Mouse (Mus musculus) embryonic facial prominence, embryonic 10.5 days (tissue): Measurements from ENCODE around the gene Rap1gap2. TPM values are rescaled to one million over a fixed set of nuclear protein-coding genes. Genes with fewer than 3 reads are reported as not detected.

Experiments
- DNase-seq: peaks from one replicate; pipeline ENCODE4 v3.0.0-alpha.2; 2017; ENCODE audit warnings: low spot score
- H3K27ac ChIP-seq: fragments of 300-500 bp; sonication (generic); replicated peaks from 2 replicates; pipeline ENCODE4 v1.5.1; 2016; ENCODE audit warnings: mild to moderate bottlenecking
- H3K27me3 ChIP-seq: fragments of 300-500 bp; sonication (generic); replicated peaks from 2 replicates; pipeline ENCODE4 v1.6.1; 2016; ENCODE audit warnings: low read depth, mild to moderate bottlenecking; ENCODE audit not compliant: poor library complexity, severe bottlenecking
- H3K36me3 ChIP-seq: fragments of 300-500 bp; sonication (generic); replicated peaks from 2 replicates; pipeline ENCODE4 v1.6.1; 2016; ENCODE audit warnings: mild to moderate bottlenecking, moderate library complexity
- H3K4me1 ChIP-seq: fragments of 300-500 bp; sonication (generic); 2 replicates; pipeline ENCODE4 v1.6.1; 2016
- H3K4me3 ChIP-seq: fragments of 300-500 bp; sonication (generic); 2 replicates; pipeline ENCODE4 v1.5.1; 2016; ENCODE audit warnings: mild to moderate bottlenecking, moderate library complexity
- H3K9me3 ChIP-seq: fragments of 300-500 bp; sonication (generic); 2 replicates; pipeline ENCODE4 v1.6.1; 2016; ENCODE audit warnings: mild to moderate bottlenecking
- WGBS: fragments of 180-500 bp; shearing (Covaris S2); methylation state at CpG from one replicate; pipeline ENCODE4 v1.1.7; 2016; 5-methylcytosine and 5-hydroxymethylcytosine counted together
- polyA plus RNA-seq: library from polyadenylated mRNA; unstranded; fragments of >200 nt; fragmentation: Nextera tagmentation; extraction: Ambion mirVana; gene quantifications from 2 replicates; pipeline ENCODE4 v1.2.1, GENCODE M21; 2016

Rap1gap2 gene
- polyA plus RNA-seq, 1 experiment from 2014 or later, result 1.9 TPM

GRCm38 (mm10) chr11:74419601-74420000 is 191.1 kb downstream of the Rap1gap2 start:
- no peaks in the 10 kb centered on the region for H3K27me3 ChIP-seq
- no peaks in the 10 kb centered on the region for H3K9me3 ChIP-seq
- H3K4me3 ChIP-seq, result no peak overlapping the region
- WGBS, result 91% methylated on average over 4 of the region's 4 CpGs
- DNase-seq, result no peak
- no peaks in the 10 kb centered on the region for H3K36me3 ChIP-seq
- no peaks in the 10 kb centered on the region for H3K4me1 ChIP-seq
- no peak overlapping the region for H3K27ac ChIP-seq

- no peak for DNase-seq
- no peak overlapping the region for H3K27ac ChIP-seq
- H3K36me3 ChIP-seq, result no peaks in the 10 kb centered on the region
- WGBS, result 80% methylated on average over 12 of the region's 12 CpGs
- peaks cover 16% of the 10 kb centered on the region for H3K4me1 ChIP-seq
- no peaks in the 10 kb centered on the region for H3K27me3 ChIP-seq
- H3K9me3 ChIP-seq, result no peaks in the 10 kb centered on the region
- H3K4me3 ChIP-seq, result no peak overlapping the region
Measured at GRCm38 (mm10) chr11:74415736-74416135, 195.0 kb downstream of the Rap1gap2 start.

GRCm38 (mm10) chr11:74414112-74414511 is 196.6 kb downstream of the Rap1gap2 start:
- Histone ChIP-seq H3K4me1 (peaks cover 32% of the 10 kb centered on the region), H3K4me3 (no peak overlapping the region), H3K36me3 (no peaks in the 10 kb centered on the region), H3K27ac (no peak overlapping the region), H3K9me3 (no peaks in the 10 kb centered on the region), H3K27me3 (no peaks in the 10 kb centered on the region)
- 76% methylated on average over 9 of the region's 9 CpGs for WGBS
- DNase-seq, result no peak

DNA sequence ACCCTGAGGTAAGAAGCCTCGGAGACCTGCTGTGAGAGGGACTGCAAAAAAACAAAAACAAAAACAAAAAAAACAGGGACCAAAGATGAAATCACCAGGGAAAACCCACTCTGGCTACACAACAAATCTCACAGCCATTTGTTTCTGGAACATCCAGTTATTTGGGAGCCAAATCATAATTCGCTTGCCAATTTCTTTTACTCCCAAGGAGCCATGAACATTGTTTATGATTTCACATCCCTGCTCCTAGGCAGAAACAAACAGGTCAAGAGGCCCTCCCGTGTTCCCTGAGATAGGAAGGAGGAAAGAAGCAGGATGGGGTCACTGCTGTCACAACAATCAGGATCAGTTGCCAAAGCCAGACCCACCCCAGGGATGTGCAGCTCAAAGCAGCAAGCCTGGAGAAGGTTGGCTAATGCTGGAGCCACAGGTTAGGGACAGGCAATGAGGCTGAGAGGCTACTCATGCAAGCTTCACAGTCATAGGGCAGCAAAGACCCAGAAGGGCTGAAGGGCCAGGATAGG is 197.2 kb downstream of the Rap1gap2 start:
- WGBS, result 76% methylated on average over 3 of the region's 3 CpGs

DNA sequence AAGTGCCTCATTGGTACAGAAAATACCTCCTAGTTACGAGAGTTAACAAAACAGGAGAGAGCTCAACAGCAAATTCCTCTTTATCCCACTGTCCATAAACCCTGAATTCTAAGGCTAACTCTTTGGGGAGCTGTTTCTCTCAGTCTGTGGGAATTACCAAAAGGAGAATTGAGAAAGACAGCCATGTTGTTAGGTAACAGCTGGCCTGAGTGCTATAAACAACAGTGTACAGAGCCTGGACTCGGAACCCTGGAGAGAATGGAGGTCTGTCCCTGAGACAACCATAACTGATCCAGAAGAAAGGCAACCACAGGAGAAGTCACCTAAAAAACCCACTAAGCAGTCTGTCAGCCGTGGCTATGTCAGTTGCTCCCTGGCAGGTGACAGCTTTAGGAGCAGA is 198.3 kb downstream of the Rap1gap2 start:
- H3K4me3 ChIP-seq, result no peak overlapping the region
- no peaks in the 10 kb centered on the region for H3K36me3 ChIP-seq
- H3K4me1 ChIP-seq, result peaks cover 37% of the 10 kb centered on the region
- DNase-seq, result no peak
- H3K27ac ChIP-seq, result no peak overlapping the region
- WGBS, result 83% methylated on average over 3 of the region's 3 CpGs
- H3K9me3 ChIP-seq, result no peaks in the 10 kb centered on the region
- H3K27me3 ChIP-seq, result no peaks in the 10 kb centered on the region

More for the DNA sequence above, 197.2 kb downstream of the Rap1gap2 start:
- Histone ChIP-seq H3K9me3 (no peaks in the 10 kb centered on the region), H3K36me3 (no peaks in the 10 kb centered on the region), H3K4me3 (no peak overlapping the region), H3K4me1 (peaks cover 37% of the 10 kb centered on the region), H3K27ac (no peak overlapping the region; the same call in 1 of the 2 replicates), H3K27me3 (no peaks in the 10 kb centered on the region)
- DNase-seq, result no peak

- Histone ChIP-seq H3K9me3 (no peaks in the 10 kb centered on the region), H3K27ac (no peak overlapping the region), H3K4me1 (peaks cover 37% of the 10 kb centered on the region), H3K27me3 (no peaks in the 10 kb centered on the region), H3K4me3 (no peak overlapping the region), H3K36me3 (no peaks in the 10 kb centered on the region)
- DNase-seq, result no peak
- 68% methylated on average over 3 of the region's 3 CpGs for WGBS
Measured at GRCm38 (mm10) chr11:74411943-74412342, 198.8 kb downstream of the Rap1gap2 start.

DNA sequence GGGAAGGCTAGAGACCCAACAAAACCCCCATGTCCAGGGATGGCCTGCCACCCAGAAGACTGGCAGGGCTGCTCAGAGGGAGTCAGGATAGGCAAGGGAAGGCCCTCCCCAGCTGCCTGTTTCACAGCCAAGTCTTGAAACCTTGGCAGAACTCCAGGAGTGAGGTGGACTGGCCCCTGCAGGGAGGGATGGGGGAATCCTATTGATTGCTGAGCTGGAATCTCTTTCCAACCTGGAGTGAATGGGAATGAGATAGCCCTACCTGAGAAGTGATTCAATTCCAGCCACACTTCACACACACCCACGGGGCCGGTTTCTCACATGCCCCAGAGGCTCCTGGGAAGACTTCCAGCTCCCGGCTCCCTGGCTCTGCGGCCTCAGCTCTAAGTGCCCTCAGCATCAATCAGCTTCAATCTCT is 200.9 kb downstream of the Rap1gap2 start:
- H3K36me3 ChIP-seq, result no peaks in the 10 kb centered on the region
- no peak for DNase-seq
- H3K27ac ChIP-seq, result peak overlapping the region; percentile 51
- no peak overlapping the region for H3K4me3 ChIP-seq
- WGBS, result 81% methylated on average over 4 of the region's 4 CpGs
- no peaks in the 10 kb centered on the region for H3K27me3 ChIP-seq
- H3K9me3 ChIP-seq, result no peaks in the 10 kb centered on the region
- H3K4me1 ChIP-seq, result peaks cover 37% of the 10 kb centered on the region

GRCm38 (mm10) chr11:74409447-74409754 is 201.3 kb downstream of the Rap1gap2 start:
- H3K4me1 ChIP-seq, result peaks cover 37% of the 10 kb centered on the region
- H3K27me3 ChIP-seq, result no peaks in the 10 kb centered on the region
- H3K9me3 ChIP-seq, result no peaks in the 10 kb centered on the region
- WGBS, result 51% methylated on average over 5 of the region's 5 CpGs
- no peak overlapping the region for H3K4me3 ChIP-seq
- DNase-seq, result no peak
- no peaks in the 10 kb centered on the region for H3K36me3 ChIP-seq
- H3K27ac ChIP-seq, result peak overlapping the region; percentile 51

- 79% methylated on average over 4 of the region's 4 CpGs for WGBS
- DNase-seq, result no peak
- no peaks in the 10 kb centered on the region for H3K27me3 ChIP-seq
- no peaks in the 10 kb centered on the region for H3K9me3 ChIP-seq
- peaks cover 31% of the 10 kb centered on the region for H3K4me1 ChIP-seq
- H3K27ac ChIP-seq, result peak overlapping the region; percentile 48
- H3K36me3 ChIP-seq, result no peaks in the 10 kb centered on the region
- H3K4me3 ChIP-seq, result no peak overlapping the region
Measured at GRCm38 (mm10) chr11:74408587-74409446, 201.9 kb downstream of the Rap1gap2 start.

- no peak overlapping the region for H3K27ac ChIP-seq
- 71% methylated on average over 7 of the region's 7 CpGs for WGBS
- no peak overlapping the region for H3K4me3 ChIP-seq
- no peak for DNase-seq
- no peaks in the 10 kb centered on the region for H3K36me3 ChIP-seq
- H3K27me3 ChIP-seq, result no peaks in the 10 kb centered on the region
- no peaks in the 10 kb centered on the region for H3K9me3 ChIP-seq
- H3K4me1 ChIP-seq, result peaks cover 16% of the 10 kb centered on the region
Measured at GRCm38 (mm10) chr11:74405201-74405600, 205.5 kb downstream of the Rap1gap2 start.

- DNase-seq, result no peak
- 53% methylated on average over 2 of the region's 2 CpGs for WGBS
- Histone ChIP-seq H3K9me3 (no peaks in the 10 kb centered on the region), H3K4me1 (peaks cover 6% of the 10 kb centered on the region), H3K27me3 (0 out of 2 replicates have a peak, but pooled peaks cover 4% of the 10 kb centered on the region), H3K4me3 (no peak overlapping the region), H3K36me3 (no peaks in the 10 kb centered on the region), H3K27ac (no peak overlapping the region)
Measured at GRCm38 (mm10) chr11:74404216-74404615, 206.5 kb downstream of the Rap1gap2 start.

- 0 out of 2 replicates have a peak, but pooled peaks cover 4% of the 10 kb centered on the region for H3K27me3 ChIP-seq
- H3K4me3 ChIP-seq, result no peak overlapping the region
- no peaks in the 10 kb centered on the region for H3K4me1 ChIP-seq
- no peak overlapping the region for H3K27ac ChIP-seq
- no peaks in the 10 kb centered on the region for H3K36me3 ChIP-seq
- H3K9me3 ChIP-seq, result no peaks in the 10 kb centered on the region
- 52% methylated on average over 2 of the region's 2 CpGs for WGBS
- DNase-seq, result no peak
Measured at GRCm38 (mm10) chr11:74402126-74402525, 208.6 kb downstream of the Rap1gap2 start.

DNA sequence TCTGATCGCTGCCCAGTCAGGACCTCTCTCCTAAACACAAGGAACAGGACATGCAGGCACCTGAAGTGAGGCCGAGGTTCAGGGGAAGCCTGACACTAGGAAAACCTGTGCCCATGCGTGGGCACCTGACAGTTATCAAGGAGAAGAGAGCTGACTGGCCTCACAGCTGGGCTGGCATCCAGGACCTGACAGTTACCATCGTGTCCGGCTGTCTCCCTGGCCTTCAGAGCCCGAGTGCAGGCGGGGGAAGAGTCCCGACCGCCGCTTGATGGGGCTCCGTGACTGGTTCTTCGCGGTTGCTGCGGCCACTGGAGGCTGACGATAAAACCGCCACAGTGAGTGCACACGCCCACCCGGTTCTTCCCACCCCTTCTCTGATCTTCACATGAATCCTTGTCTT is 215.1 kb downstream of the Rap1gap2 start:
- WGBS, result 88% methylated on average over 18 of the region's 18 CpGs
- Histone ChIP-seq H3K9me3 (no peaks in the 10 kb centered on the region), H3K27me3 (peaks cover 9% of the 10 kb centered on the region; the same call in 1 of the 2 replicates), H3K4me3 (no peak overlapping the region), H3K27ac (no peak overlapping the region), H3K4me1 (peaks cover 11% of the 10 kb centered on the region), H3K36me3 (no peaks in the 10 kb centered on the region)
- no peak for DNase-seq
